Comparison of ENCODE assay signal across 20 mouse cellular contexts in genomic region chr7:140854483-140854882, GRCm38 (mm10). TPM values are rescaled to one million over a fixed set of nuclear protein-coding genes. Genes with fewer than 3 reads are reported as not detected.
DNase-seq lines count a peak whose midpoint lies in the region; ATAC-seq and TF ChIP-seq lines count a peak whose summit lies in the region.
"Had no signal": no experiment of that assay in that cellular context is flagged by ENCODE, and none has a peak within 500 bp of the region (broad histone marks: within the 10 kb centered on the region; RNA-seq: fewer than 3 reads in every experiment).

No protein-coding gene starts in this region.

- H3K9me3 ChIP-seq in forebrain, embryonic 11.5 days (ENCODE audit: control insufficient read depth, low read length): no peaks in the 10 kb centered on the region
- H3K9me3 ChIP-seq in forebrain, embryonic 12.5 days: no peaks in the 10 kb centered on the region
- no peaks in the 10 kb centered on the region for H3K9me3 ChIP-seq in intestine, embryonic 15.5 days
- H3K9me3 ChIP-seq in intestine, postnatal 0 days (ENCODE audit: control insufficient read depth): no peaks in the 10 kb centered on the region
- H3K9me3 ChIP-seq in ES-E14 (ENCODE audit: control insufficient read depth, insufficient read depth, low read depth, low read length): no peaks in the 10 kb centered on the region
- H3K9me3 ChIP-seq in liver, embryonic 12.5 days (replicated peaks): no peaks in the 10 kb centered on the region
- H3K9me3 ChIP-seq: forebrain, embryonic 15.5 days; midbrain, embryonic 10.5 days had no signal

- in situ Hi-C loops in ES-E14 (cut with MboI; ENCODE audit: low sequenced_read_pairs in 2 of 2, unreplicated experiment in 2 of 2): no loop called here

- H3K9ac ChIP-seq in forebrain, embryonic 11.5 days (ENCODE audit: low read length): no peak overlapping the region
- H3K9ac ChIP-seq in forebrain, embryonic 12.5 days: no peak overlapping the region
- H3K9ac ChIP-seq in intestine, embryonic 15.5 days: no peak overlapping the region
- no peak overlapping the region for H3K9ac ChIP-seq in intestine, postnatal 0 days (ENCODE audit: low read depth, low read length)
- H3K9ac ChIP-seq in ES-E14 (ENCODE audit: insufficient read depth, low read depth, low read length, poor library complexity, severe bottlenecking): peak overlapping the region; percentile 91; the same call in 1 of the 2 replicates
- H3K9ac ChIP-seq in liver, embryonic 12.5 days: no peak overlapping the region

- 95% methylated on average over 18 of the region's 18 CpGs for WGBS in forebrain, embryonic 11.5 days
- WGBS in forebrain, embryonic 12.5 days: 96% methylated on average over 18 of the region's 18 CpGs
- 94% methylated on average over 18 of the region's 18 CpGs for WGBS in intestine, embryonic 15.5 days
- WGBS in intestine, postnatal 0 days: 90% methylated on average over 18 of the region's 18 CpGs
- WGBS in liver, embryonic 12.5 days (ENCODE audit: insufficient replicate concordance): 93% methylated on average over 18 of the region's 18 CpGs

- ATAC-seq in forebrain, embryonic 11.5 days (replicated peaks; ENCODE audit: low FRiP score): no peak
- no peak for ATAC-seq in forebrain, embryonic 12.5 days (ENCODE audit: low FRiP score)
- ATAC-seq in intestine, embryonic 15.5 days: no peak
- ATAC-seq in intestine, postnatal 0 days: no peak
- ATAC-seq in liver, embryonic 12.5 days: no peak
- ATAC-seq: forebrain, embryonic 15.5 days; lung, postnatal 0 days had no signal

- H3K4me3 ChIP-seq in forebrain, embryonic 11.5 days (ENCODE audit: low read depth, low read length): no peak overlapping the region
- H3K4me3 ChIP-seq in forebrain, embryonic 12.5 days (replicated peaks): no peak overlapping the region
- no peak overlapping the region for H3K4me3 ChIP-seq in intestine, embryonic 15.5 days (replicated peaks)
- no peak overlapping the region for H3K4me3 ChIP-seq in intestine, postnatal 0 days (ENCODE audit: low read depth, low read length)
- peak overlapping the region; percentile 80 to 83; a peak in 2 of 4 replicates for H3K4me3 ChIP-seq in ES-E14 (ENCODE audit: insufficient read depth in 1 of 2, low read depth in 1 of 2, low read length in 2 of 2, poor library complexity in 1 of 2, severe bottlenecking in 1 of 2)
- H3K4me3 ChIP-seq in liver, embryonic 12.5 days: peak overlapping the region; percentile 89; the same call in 1 of the 2 replicates

- peaks cover 5% of the 10 kb centered on the region for H3K36me3 ChIP-seq in forebrain, embryonic 11.5 days (ENCODE audit: control insufficient read depth, insufficient read depth, low read length)
- peaks cover 43% of the 10 kb centered on the region for H3K36me3 ChIP-seq in forebrain, embryonic 12.5 days (replicated peaks)
- H3K36me3 ChIP-seq in intestine, embryonic 15.5 days: peaks cover 24% of the 10 kb centered on the region
- H3K36me3 ChIP-seq in intestine, postnatal 0 days (ENCODE audit: control insufficient read depth, insufficient read depth): peaks cover 38% of the 10 kb centered on the region
- H3K36me3 ChIP-seq in ES-E14 (ENCODE audit: control insufficient read depth, insufficient read depth, low read length, poor library complexity, severe bottlenecking): peaks cover 26% of the 10 kb centered on the region
- peaks cover 57% of the 10 kb centered on the region for H3K36me3 ChIP-seq in liver, embryonic 12.5 days

- H3K27ac ChIP-seq in forebrain, embryonic 11.5 days (ENCODE audit: low read depth, low read length): no peak overlapping the region
- H3K27ac ChIP-seq in forebrain, embryonic 12.5 days: no peak overlapping the region
- H3K27ac ChIP-seq in intestine, embryonic 15.5 days: no peak overlapping the region
- H3K27ac ChIP-seq in intestine, postnatal 0 days (ENCODE audit: low read depth, low read length): no peak overlapping the region
- H3K27ac ChIP-seq in ES-E14 (ENCODE audit: insufficient read depth, low read depth, low read length, poor library complexity, severe bottlenecking): no peak overlapping the region
- H3K27ac ChIP-seq in liver, embryonic 12.5 days: no peak overlapping the region
- H3K27ac ChIP-seq: forebrain, embryonic 15.5 days; midbrain, embryonic 10.5 days had no signal

- H3K27me3 ChIP-seq in forebrain, embryonic 11.5 days (ENCODE audit: control insufficient read depth, insufficient read depth, low read length): no peaks in the 10 kb centered on the region
- no peaks in the 10 kb centered on the region for H3K27me3 ChIP-seq in forebrain, embryonic 12.5 days
- no peaks in the 10 kb centered on the region for H3K27me3 ChIP-seq in intestine, embryonic 15.5 days (replicated peaks)
- H3K27me3 ChIP-seq in intestine, postnatal 0 days (replicated peaks; ENCODE audit: control insufficient read depth, insufficient read depth, low read length): no peaks in the 10 kb centered on the region
- no peaks in the 10 kb centered on the region for H3K27me3 ChIP-seq in liver, embryonic 12.5 days (replicated peaks)
- H3K27me3 ChIP-seq: forebrain, embryonic 15.5 days had no signal

- H3K4me2 ChIP-seq in forebrain, embryonic 11.5 days (ENCODE audit: low read depth, low read length, severe bottlenecking): no peak overlapping the region
- no peak overlapping the region for H3K4me2 ChIP-seq in forebrain, embryonic 12.5 days
- peak overlapping the region; percentile 98; the same call in 1 of the 2 replicates for H3K4me2 ChIP-seq in intestine, embryonic 15.5 days (replicated peaks)
- H3K4me2 ChIP-seq in intestine, postnatal 0 days (replicated peaks; ENCODE audit: low read depth): no peak overlapping the region
- peak overlapping the region; percentile 96; the same call in 1 of the 2 replicates for H3K4me2 ChIP-seq in liver, embryonic 12.5 days

- DNase-seq in forebrain, embryonic 11.5 days (ENCODE audit: low spot score): peak; percentile 44
- DNase-seq in ES-E14 (ENCODE audit: low read depth, low spot score): no peak
- no peak for DNase-seq in cerebellum, adult 9-11 months
- DNase-seq in left cerebral cortex, adult 8-10 months (ENCODE audit: low spot score in 2 of 2): no peak
- DNase-seq: adrenal gland, postnatal 25 days; gastrocnemius, postnatal 36 days; kidney, adult 18-20 months; right cerebral cortex, adult 18-20 months; thymus, adult 18-20 months had no signal

- TF ChIP-seq CTCF in intestine, postnatal 0 days (IDR thresholded peaks at IDR 0.05; ENCODE audit: low read depth): no peak

- H3K4me1 ChIP-seq in forebrain, embryonic 11.5 days (replicated peaks; ENCODE audit: control insufficient read depth, insufficient read depth, low read length): peaks cover 15% of the 10 kb centered on the region
- H3K4me1 ChIP-seq in forebrain, embryonic 12.5 days: peaks cover 28% of the 10 kb centered on the region
- peaks cover 20% of the 10 kb centered on the region for H3K4me1 ChIP-seq in intestine, embryonic 15.5 days (replicated peaks)
- H3K4me1 ChIP-seq in intestine, postnatal 0 days (replicated peaks; ENCODE audit: control insufficient read depth, insufficient read depth, low read length): 0 out of 2 replicates have a peak, but pooled peaks cover 8% of the 10 kb centered on the region
- peaks cover 8 to 28% of the 10 kb centered on the region in 2 experiments; a peak in 2 of 4 replicates for H3K4me1 ChIP-seq in ES-E14 (ENCODE audit: control insufficient read depth in 2 of 2, insufficient read depth in 2 of 2, low read length in 2 of 2, poor library complexity in 1 of 2)
- H3K4me1 ChIP-seq in liver, embryonic 12.5 days: peaks cover 42% of the 10 kb centered on the region

RNA-seq across cellular contexts. Expression of gene Gm45785, which starts 1.6 kb away (rescaled TPM):
- polyA plus RNA-seq in forebrain, embryonic 11.5 days (2014; fragmentation: Nextera tagmentation; extraction: Ambion mirVana): not detected in 2 replicates
- not detected in 2 replicates for polyA plus RNA-seq in forebrain, embryonic 12.5 days (2016; fragmentation: Nextera tagmentation; extraction: Ambion mirVana)
- polyA plus RNA-seq in intestine, embryonic 15.5 days (2015; fragmentation: Nextera tagmentation; extraction: Ambion mirVana): 0.54 TPM in 1 of 2 replicates, not detected in the other
- polyA plus RNA-seq in intestine, postnatal 0 days (2015; fragmentation: Nextera tagmentation; extraction: Ambion mirVana): not detected in 2 replicates
- total RNA-seq in ES-E14 (2012; rRNA removed): 0.89 and 1.6 TPM in 2 replicates
- polyA plus RNA-seq in liver, embryonic 12.5 days (2016; fragmentation: Nextera tagmentation; extraction: Ambion mirVana): not detected in 2 replicates
- 1 to 10 TPM; 1.0 to 2.9 (median 2.5) TPM for total RNA-seq in left cerebral cortex, adult 8-10 months (2022)
- total RNA-seq: gastrocnemius, postnatal 36 days; heart, postnatal 25 days had no signal
- polyA plus RNA-seq: forebrain, embryonic 15.5 days; lung, postnatal 0 days; midbrain, embryonic 10.5 days had no signal

RNA-seq across cellular contexts. Expression of gene Ric8a, which starts 2.3 kb away (rescaled TPM):
- 57.2 and 63.0 TPM in 2 replicates for polyA plus RNA-seq in forebrain, embryonic 11.5 days (2014; fragmentation: Nextera tagmentation; extraction: Ambion mirVana)
- polyA plus RNA-seq in forebrain, embryonic 12.5 days (2016; fragmentation: Nextera tagmentation; extraction: Ambion mirVana): 60.3 and 65.6 TPM in 2 replicates
- polyA plus RNA-seq in intestine, embryonic 15.5 days (2015; fragmentation: Nextera tagmentation; extraction: Ambion mirVana): 51.9 and 66.6 TPM in 2 replicates
- polyA plus RNA-seq in intestine, postnatal 0 days (2015; fragmentation: Nextera tagmentation; extraction: Ambion mirVana): 42.3 and 47.7 TPM in 2 replicates
- total RNA-seq in ES-E14 (2012; rRNA removed): 60.5 and 90.0 TPM in 2 replicates
- 30.7 and 33.8 TPM in 2 replicates for polyA plus RNA-seq in liver, embryonic 12.5 days (2016; fragmentation: Nextera tagmentation; extraction: Ambion mirVana)
- total RNA-seq in left cerebral cortex, adult 8-10 months (2022): 10 to 100 TPM; 60.1 to 70.0 (median 64.9) TPM

RNA-seq across cellular contexts. Expression of gene Bet1l, which starts 2.9 kb away (rescaled TPM):
- polyA plus RNA-seq in forebrain, embryonic 11.5 days (2014; fragmentation: Nextera tagmentation; extraction: Ambion mirVana): 27.2 and 29.1 TPM in 2 replicates
- 27.6 and 27.8 TPM in 2 replicates for polyA plus RNA-seq in forebrain, embryonic 12.5 days (2016; fragmentation: Nextera tagmentation; extraction: Ambion mirVana)
- 31.7 and 37.1 TPM in 2 replicates for polyA plus RNA-seq in intestine, embryonic 15.5 days (2015; fragmentation: Nextera tagmentation; extraction: Ambion mirVana)
- 42.4 and 52.6 TPM in 2 replicates for polyA plus RNA-seq in intestine, postnatal 0 days (2015; fragmentation: Nextera tagmentation; extraction: Ambion mirVana)
- 21.6 and 31.5 TPM in 2 replicates for total RNA-seq in ES-E14 (2012; rRNA removed)
- polyA plus RNA-seq in liver, embryonic 12.5 days (2016; fragmentation: Nextera tagmentation; extraction: Ambion mirVana): 17.4 and 18.0 TPM in 2 replicates
- total RNA-seq in left cerebral cortex, adult 8-10 months (2022): 10 to 100 TPM; 20.7 to 26.7 (median 23.2) TPM

RNA-seq across cellular contexts. Expression of gene Odf3, which starts 6.9 kb away (rescaled TPM):
- polyA plus RNA-seq in forebrain, embryonic 11.5 days (2014; fragmentation: Nextera tagmentation; extraction: Ambion mirVana): not detected in 2 replicates
- polyA plus RNA-seq in forebrain, embryonic 12.5 days (2016; fragmentation: Nextera tagmentation; extraction: Ambion mirVana): 0.13 TPM in 1 of 2 replicates, not detected in the other
- polyA plus RNA-seq in intestine, embryonic 15.5 days (2015; fragmentation: Nextera tagmentation; extraction: Ambion mirVana): not detected in 2 replicates
- polyA plus RNA-seq in intestine, postnatal 0 days (2015; fragmentation: Nextera tagmentation; extraction: Ambion mirVana): not detected in 2 replicates
- 0.16 TPM in 1 of 2 replicates, not detected in the other for total RNA-seq in ES-E14 (2012; rRNA removed)
- polyA plus RNA-seq in liver, embryonic 12.5 days (2016; fragmentation: Nextera tagmentation; extraction: Ambion mirVana): 0.07 TPM in 1 of 2 replicates, not detected in the other
- total RNA-seq in left cerebral cortex, adult 8-10 months (2022): under 1 TPM in 1 of 4 experiments, not detected in 3; 0.36 TPM
- total RNA-seq: adrenal gland, postnatal 25 days; gastrocnemius, postnatal 36 days; heart, postnatal 25 days; layer of hippocampus, adult 18-20 months; left cerebral cortex, postnatal 10 days had no signal
- polyA plus RNA-seq: lung, postnatal 0 days; midbrain, embryonic 10.5 days had no signal

RNA-seq across cellular contexts. Expression of gene Scgb1c1, which starts 9.1 kb away (rescaled TPM):
- not detected in 2 replicates for polyA plus RNA-seq in forebrain, embryonic 11.5 days (2014; fragmentation: Nextera tagmentation; extraction: Ambion mirVana)
- polyA plus RNA-seq in forebrain, embryonic 12.5 days (2016; fragmentation: Nextera tagmentation; extraction: Ambion mirVana): not detected in 2 replicates
- polyA plus RNA-seq in intestine, embryonic 15.5 days (2015; fragmentation: Nextera tagmentation; extraction: Ambion mirVana): not detected in 2 replicates
- not detected in 2 replicates for polyA plus RNA-seq in intestine, postnatal 0 days (2015; fragmentation: Nextera tagmentation; extraction: Ambion mirVana)
- total RNA-seq in ES-E14 (2012; rRNA removed): not detected in 2 replicates
- not detected in 2 replicates for polyA plus RNA-seq in liver, embryonic 12.5 days (2016; fragmentation: Nextera tagmentation; extraction: Ambion mirVana)
- total RNA-seq in left cerebral cortex, adult 8-10 months (2022): not detected
- total RNA-seq: adrenal gland, postnatal 25 days; gastrocnemius, postnatal 36 days; layer of hippocampus, adult 18-20 months; left cerebral cortex, postnatal 10 days had no signal
- polyA plus RNA-seq: forebrain, embryonic 15.5 days; midbrain, embryonic 10.5 days; neural tube, embryonic 14.5 days had no signal

Comparison
In these comparisons a context has a peak if more than half of its experiments do, and no peak if none do; other contexts are left out.
1. H3K4me2 ChIP-seq: peak in intestine, embryonic 15.5 days (single experiment) and liver, embryonic 12.5 days (single experiment); none in forebrain, embryonic 11.5 days (single experiment), forebrain, embryonic 12.5 days (single experiment) and intestine, postnatal 0 days (single experiment).
2. H3K4me3 ChIP-seq: peak in ES-E14 (2 of 2) and liver, embryonic 12.5 days (single experiment); none in forebrain, embryonic 11.5 days (single experiment), forebrain, embryonic 12.5 days (single experiment), intestine, embryonic 15.5 days (single experiment) and intestine, postnatal 0 days (single experiment).